Mouse (Mus musculus): ENCODE results near the gene H2al1f.
"Not testable (repeated sequence)": the region's sequence is repeated elsewhere in the genome, so short reads cannot be mapped to it uniquely, and the experiment has no call there.

DNA sequence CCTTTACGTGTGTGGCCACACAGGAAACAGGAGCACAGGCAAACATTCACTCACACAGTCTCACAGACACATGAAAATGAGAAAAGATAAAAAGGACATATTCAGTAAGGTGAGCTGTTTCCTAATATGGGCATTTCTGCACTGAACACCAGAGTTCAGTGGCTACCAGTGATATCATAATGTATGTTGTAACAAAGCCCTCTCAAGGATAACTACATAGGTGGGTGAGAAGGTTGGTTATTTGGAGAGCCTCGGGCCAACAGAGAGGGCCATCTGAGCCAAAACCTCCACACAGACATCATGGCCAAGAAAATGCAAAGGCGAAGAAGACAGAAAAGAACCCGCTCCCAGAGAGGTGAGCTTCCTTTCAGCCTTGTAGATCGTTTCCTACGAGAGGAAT is 6.4 kb upstream of the H2al1f start, which contains the start of gene H2al1d:
- TF ChIP-seq CTCF, EP300 (IDR thresholded peaks at IDR 0.05): not testable (repeated sequence)

All from lung, postnatal 0 days (tissue).